Mouse (Mus musculus): ENCODE measurements around the gene Tnfrsf22. TPM values are rescaled to one million over a fixed set of nuclear protein-coding genes. Genes with fewer than 3 reads are reported as not detected.
"Not testable (repeated sequence)": the region's sequence is repeated elsewhere in the genome, so short reads cannot be mapped to it uniquely, and the experiment has no call there.

Gene Tnfrsf22
- total RNA-seq, 2 experiments from 2014 or later: 2.7 to 3.0 TPM

DNA sequence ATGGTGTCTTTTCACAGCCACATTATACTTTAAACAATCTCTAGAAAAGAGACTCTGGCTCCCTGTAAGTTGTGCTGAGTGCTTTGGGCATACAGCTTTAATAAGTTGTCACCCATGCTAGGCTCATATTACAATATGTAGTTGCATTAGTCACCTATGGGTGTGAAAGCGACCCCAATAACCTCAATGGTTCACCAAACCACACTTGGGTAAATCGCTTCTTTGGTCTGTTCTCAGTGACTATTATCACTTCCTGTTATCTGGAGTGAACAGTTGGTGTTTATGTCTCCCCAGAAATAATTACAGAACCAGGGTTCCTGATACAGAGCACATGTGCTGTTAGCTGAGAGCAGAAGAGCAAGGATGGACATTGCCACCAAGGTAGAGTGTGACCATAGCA lies 5.5 kb downstream of the Tnfrsf22 start:
- ATAC-seq (replicated peaks; ENCODE audit: low FRiP score, low TSS enrichment, poor library complexity, severe bottlenecking): not testable (repeated sequence)

GRCm38 (mm10) chr7:143636674-143637073 lies 12.8 kb downstream of the Tnfrsf22 start:
- ATAC-seq (replicated peaks; ENCODE audit: low FRiP score, low TSS enrichment, poor library complexity, severe bottlenecking): 0 out of 2 replicates have a peak, but pooled peaks have one; percentile 50

- ATAC-seq (replicated peaks; ENCODE audit: low FRiP score, low TSS enrichment, poor library complexity, severe bottlenecking): no peak
Measured at GRCm38 (mm10) chr7:143631503-143631902, 18.0 kb downstream of the Tnfrsf22 start.

GRCm38 (mm10) chr7:143629501-143629900 lies 20.0 kb downstream of the Tnfrsf22 start:
- ATAC-seq (replicated peaks; ENCODE audit: low FRiP score, low TSS enrichment, poor library complexity, severe bottlenecking): no peak

- ATAC-seq (replicated peaks; ENCODE audit: low FRiP score, low TSS enrichment, poor library complexity, severe bottlenecking): peak; percentile 31; the same call in 1 of the 2 replicates
Measured at GRCm38 (mm10) chr7:143628540-143628939, 20.9 kb downstream of the Tnfrsf22 start, which contains the start of gene Tnfrsf26. Gene Tnfrsf26, minus strand, starts transcription at chr7:143628722.

DNA sequence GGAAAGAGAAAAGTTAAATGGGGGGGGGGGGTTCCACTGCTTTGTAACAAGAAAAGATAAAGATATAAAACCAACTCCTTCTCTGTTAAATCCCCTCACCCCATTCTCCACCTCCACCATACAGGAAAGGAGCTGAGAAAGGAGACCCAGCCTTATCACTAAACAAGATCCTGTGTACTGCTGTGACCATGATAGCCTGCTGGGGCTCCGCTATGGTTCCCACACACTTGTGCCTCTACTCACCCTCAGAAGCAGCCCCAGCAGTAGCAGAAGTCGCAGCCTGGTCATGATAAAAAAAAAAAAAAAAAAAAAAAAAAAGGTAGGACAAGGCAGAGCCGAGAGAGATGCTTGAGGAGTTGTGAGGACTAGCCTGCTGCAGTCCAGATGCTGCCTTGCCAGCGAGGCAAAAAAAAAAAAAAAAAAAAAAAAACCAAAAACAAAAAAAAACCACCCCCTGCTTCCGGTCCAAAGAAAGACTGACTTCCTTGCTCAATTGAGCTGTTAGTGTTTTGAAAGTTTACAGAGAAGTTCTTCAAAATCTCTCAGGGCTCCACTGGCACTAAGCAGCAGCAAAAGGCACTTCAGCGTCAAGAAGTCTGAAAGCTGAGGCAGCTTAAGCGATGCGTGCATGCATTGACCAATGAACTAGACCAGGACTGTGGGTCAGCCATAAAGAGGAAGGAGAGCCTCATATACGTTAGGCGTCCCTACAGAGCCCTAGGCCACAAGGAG lies 21.7 kb downstream of the Tnfrsf22 start:
- peak; percentile 87 for ATAC-seq (replicated peaks; ENCODE audit: low FRiP score, low TSS enrichment, poor library complexity, severe bottlenecking)

GRCm38 (mm10) chr7:143626178-143626577 lies 23.3 kb downstream of the Tnfrsf22 start:
- ATAC-seq (replicated peaks; ENCODE audit: low FRiP score, low TSS enrichment, poor library complexity, severe bottlenecking): no peak

DNA sequence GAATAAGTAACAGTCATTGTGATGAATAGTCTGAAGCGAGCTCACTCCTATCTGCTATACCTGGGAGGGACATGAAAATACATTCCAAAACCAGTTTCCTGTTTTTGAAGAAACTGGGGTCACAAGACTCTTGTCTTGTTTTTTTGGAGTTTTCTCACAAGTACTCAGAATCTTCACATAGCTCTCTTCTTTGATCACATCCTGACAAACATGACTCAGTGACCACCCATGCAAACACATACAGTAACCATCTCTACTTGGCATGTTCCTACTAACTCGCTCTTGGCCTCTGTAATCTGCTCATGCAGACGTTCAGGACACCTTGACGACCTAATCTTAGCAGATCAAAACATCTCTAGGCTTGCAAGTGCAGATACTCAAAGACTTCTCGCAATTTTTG lies 24.3 kb downstream of the Tnfrsf22 start:
- ATAC-seq (replicated peaks; ENCODE audit: low FRiP score, low TSS enrichment, poor library complexity, severe bottlenecking): peak; percentile 32

DNA sequence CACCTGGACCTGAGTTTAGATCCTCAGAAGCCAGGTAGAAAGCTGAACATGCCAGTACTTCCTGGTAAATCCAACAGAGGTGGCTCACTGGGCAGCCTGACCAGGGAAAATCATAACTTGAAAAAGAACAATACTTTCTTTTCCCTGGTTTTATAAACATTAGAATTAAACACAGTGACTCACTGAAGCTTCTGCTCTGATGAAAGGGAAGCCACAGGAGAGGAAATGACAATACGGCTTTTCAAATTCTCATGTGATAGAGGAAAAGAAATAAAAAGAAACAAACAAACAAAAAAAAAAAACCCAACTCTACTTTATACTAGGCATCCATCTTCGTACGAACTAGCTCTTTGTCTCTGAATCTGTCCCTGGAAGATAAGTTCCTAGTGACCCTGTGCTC lies 24.9 kb downstream of the Tnfrsf22 start:
- ATAC-seq (replicated peaks; ENCODE audit: low FRiP score, low TSS enrichment, poor library complexity, severe bottlenecking): no peak

DNA sequence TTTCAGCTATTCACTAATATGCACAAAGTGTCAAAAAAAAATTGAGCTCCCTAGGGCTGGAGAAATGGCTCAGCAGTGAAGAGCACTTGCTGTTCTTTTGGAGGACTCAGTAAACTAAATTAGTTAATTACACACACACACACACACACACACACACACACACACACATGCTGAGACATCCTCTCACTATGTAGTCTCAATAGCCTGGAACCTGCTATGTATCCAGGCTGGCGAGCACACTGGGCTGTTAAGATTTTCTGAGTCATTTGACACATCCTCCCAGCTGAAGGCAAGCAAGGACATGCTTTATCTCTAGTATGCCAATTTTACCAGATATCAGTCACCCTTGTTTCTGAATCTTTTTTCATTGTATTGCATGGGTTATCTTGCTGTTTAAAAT lies 28.5 kb downstream of the Tnfrsf22 start:
- ATAC-seq (replicated peaks; ENCODE audit: low FRiP score, low TSS enrichment, poor library complexity, severe bottlenecking): no peak

GRCm38 (mm10) chr7:143614404-143615135 lies 34.9 kb downstream of the Tnfrsf22 start:
- no peak for ATAC-seq (replicated peaks; ENCODE audit: low FRiP score, low TSS enrichment, poor library complexity, severe bottlenecking)

- ATAC-seq (replicated peaks; ENCODE audit: low FRiP score, low TSS enrichment, poor library complexity, severe bottlenecking): no peak
Measured at GRCm38 (mm10) chr7:143612215-143612614, 37.2 kb downstream of the Tnfrsf22 start.

DNA sequence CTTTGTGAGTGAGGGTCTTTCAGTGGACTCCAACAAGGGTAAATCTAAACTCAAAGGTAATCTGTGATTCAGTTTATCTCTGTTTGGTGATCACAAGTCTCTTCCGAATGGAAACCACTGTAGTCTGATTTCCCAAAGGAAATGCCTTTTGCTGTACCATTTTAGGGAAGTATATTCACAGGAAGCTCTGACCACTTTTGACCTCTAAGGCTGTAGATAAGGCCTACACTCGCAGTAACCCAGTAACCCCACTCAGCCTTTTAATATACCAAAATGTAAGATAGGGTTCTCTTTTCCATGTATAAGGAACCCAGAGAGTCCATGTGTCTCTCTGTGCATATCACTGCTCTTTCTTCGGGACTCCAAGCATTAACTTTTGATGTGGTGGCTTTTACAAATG lies 44.1 kb downstream of the Tnfrsf22 start:
- ATAC-seq (replicated peaks; ENCODE audit: low FRiP score, low TSS enrichment, poor library complexity, severe bottlenecking): no peak

DNA sequence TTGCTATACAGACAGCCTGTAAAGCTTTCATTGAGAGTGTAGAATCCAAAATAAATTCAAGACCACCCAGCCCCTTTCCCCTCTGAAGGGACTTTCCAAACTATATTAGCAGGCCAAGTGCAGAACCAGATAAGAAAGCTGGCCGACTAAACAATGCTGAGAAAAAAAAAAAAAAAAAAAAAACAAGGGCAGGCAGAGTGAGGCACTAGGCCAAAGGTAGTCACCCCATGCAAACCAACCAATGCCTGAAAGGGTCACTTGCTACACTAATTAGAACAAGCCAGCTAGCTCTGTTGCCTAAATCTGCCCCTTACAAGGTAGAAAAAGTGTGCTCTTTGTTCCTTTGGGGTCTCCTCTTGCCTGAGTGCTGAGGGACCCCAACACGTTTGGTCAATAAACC lies 44.6 kb downstream of the Tnfrsf22 start:
- ATAC-seq (replicated peaks; ENCODE audit: low FRiP score, low TSS enrichment, poor library complexity, severe bottlenecking): no peak

DNA sequence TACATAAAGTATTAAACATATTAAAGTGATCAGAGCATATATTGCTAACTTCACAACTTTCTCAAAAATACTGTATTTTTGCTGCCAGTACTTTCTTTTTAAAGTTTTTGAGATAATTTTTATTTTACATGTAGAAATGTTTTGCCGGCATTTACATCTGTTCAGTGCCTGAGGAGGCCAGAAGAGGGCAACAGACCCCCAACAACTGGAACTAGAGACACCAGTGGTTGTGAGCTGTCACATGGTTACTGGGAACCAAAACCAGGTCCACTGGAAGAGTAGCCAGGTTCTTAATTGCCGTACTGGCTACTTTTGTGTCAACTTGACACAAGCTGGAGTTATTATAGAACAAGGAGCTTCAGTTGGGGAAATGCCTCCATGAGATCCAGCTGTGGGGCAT lies 47.8 kb downstream of the Tnfrsf22 start:
- no peak for ATAC-seq (replicated peaks; ENCODE audit: low FRiP score, low TSS enrichment, poor library complexity, severe bottlenecking)

DNA sequence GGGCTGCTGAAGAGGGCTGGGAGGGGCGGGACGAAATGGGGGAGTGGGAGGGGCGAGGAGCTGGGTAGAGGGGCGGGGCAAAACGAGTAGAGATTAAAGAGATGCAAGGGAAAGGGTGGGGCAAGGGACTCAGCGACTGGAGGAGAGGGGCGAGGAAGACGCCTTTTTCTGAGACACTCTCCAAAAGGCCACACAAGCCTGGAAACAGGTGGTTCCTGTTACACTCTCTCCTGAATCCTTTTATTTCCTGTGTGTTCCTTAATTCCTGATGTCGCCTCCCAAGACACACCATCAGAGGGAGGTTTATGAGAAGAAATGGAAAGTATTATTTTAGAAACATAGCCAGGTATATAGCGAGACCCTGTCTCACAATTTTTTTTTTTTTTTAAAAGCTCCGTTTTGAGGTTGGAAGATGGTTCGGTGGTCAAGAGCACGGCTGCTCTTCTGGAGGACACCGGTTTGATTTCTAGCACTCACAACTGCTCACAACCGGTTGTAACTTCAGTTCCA lies 49.2 kb downstream of the Tnfrsf22 start:
- no peak for ATAC-seq (replicated peaks; ENCODE audit: low FRiP score, low TSS enrichment, poor library complexity, severe bottlenecking)

- peak; percentile 95 for ATAC-seq (replicated peaks; ENCODE audit: low FRiP score, low TSS enrichment, poor library complexity, severe bottlenecking)
Measured at GRCm38 (mm10) chr7:143599428-143600230, 49.8 kb downstream of the Tnfrsf22 start, which contains the start of gene Cars. Gene Cars, minus strand, starts transcription at chr7:143600090.

- no peak for ATAC-seq (replicated peaks; ENCODE audit: low FRiP score, low TSS enrichment, poor library complexity, severe bottlenecking)
Measured at GRCm38 (mm10) chr7:143594865-143595264, 54.6 kb downstream of the Tnfrsf22 start.

GRCm38 (mm10) chr7:143592255-143592654 lies 57.2 kb downstream of the Tnfrsf22 start:
- ATAC-seq (replicated peaks; ENCODE audit: low FRiP score, low TSS enrichment, poor library complexity, severe bottlenecking): no peak

- no peak for ATAC-seq (replicated peaks; ENCODE audit: low FRiP score, low TSS enrichment, poor library complexity, severe bottlenecking)
Measured at GRCm38 (mm10) chr7:143588006-143588405, 61.5 kb downstream of the Tnfrsf22 start.

Data from megakaryocyte-erythroid progenitor cell, adult 5-6 weeks (primary cell).